Mouse (Mus musculus) ES-E14 (cell line): ENCODE measurements around the gene Kif11.

Source experiments
- MAFK ChIP-seq: IDR thresholded peaks from 2 replicates; pipeline ENCODE4 v1.6.1; 2014; ENCODE audit warnings: mild to moderate bottlenecking, low read depth, low read length, inconsistent platforms; ENCODE audit not compliant: insufficient read depth
- ZC3H11A ChIP-seq: IDR thresholded peaks from 2 replicates; pipeline ENCODE4 v1.6.1; 2012; ENCODE audit warnings: low read depth, mild to moderate bottlenecking, inconsistent platforms, low read length, borderline replicate concordance
- ZNF384 ChIP-seq: IDR thresholded peaks from 2 replicates; pipeline ENCODE4 v1.6.1; 2012; ENCODE audit warnings: low read depth, low read length, inconsistent platforms

- TF ChIP-seq MAFK (no peak), ZNF384 (no peak), ZC3H11A (no peak)
These were observed 79.3 kb downstream of the Kif11 start for GRCm38 (mm10) chr19:37455528-37455927.
